Mouse (Mus musculus): ENCODE results near the gene Fastkd3. TPM values are rescaled to one million over a fixed set of nuclear protein-coding genes. Genes with fewer than 3 reads are reported as not detected.
A peak's percentile ranks its signal among the peaks of the same experiment; 100 is the strongest.

Fastkd3 gene
- total RNA-seq (2012; rRNA removed) (16.7 and 18.8 TPM in 2 replicates), polyA plus RNA-seq (2012; ENCODE audit: insufficient read depth in 1 of 2, insufficient read length in 2 of 2, low read depth in 1 of 2, low replicate concordance in 2 of 2, missing spikeins in 1 of 2) (10 to 100 TPM in 1 of 2 experiments, not detected in 1; 21.5 TPM)

DNA sequence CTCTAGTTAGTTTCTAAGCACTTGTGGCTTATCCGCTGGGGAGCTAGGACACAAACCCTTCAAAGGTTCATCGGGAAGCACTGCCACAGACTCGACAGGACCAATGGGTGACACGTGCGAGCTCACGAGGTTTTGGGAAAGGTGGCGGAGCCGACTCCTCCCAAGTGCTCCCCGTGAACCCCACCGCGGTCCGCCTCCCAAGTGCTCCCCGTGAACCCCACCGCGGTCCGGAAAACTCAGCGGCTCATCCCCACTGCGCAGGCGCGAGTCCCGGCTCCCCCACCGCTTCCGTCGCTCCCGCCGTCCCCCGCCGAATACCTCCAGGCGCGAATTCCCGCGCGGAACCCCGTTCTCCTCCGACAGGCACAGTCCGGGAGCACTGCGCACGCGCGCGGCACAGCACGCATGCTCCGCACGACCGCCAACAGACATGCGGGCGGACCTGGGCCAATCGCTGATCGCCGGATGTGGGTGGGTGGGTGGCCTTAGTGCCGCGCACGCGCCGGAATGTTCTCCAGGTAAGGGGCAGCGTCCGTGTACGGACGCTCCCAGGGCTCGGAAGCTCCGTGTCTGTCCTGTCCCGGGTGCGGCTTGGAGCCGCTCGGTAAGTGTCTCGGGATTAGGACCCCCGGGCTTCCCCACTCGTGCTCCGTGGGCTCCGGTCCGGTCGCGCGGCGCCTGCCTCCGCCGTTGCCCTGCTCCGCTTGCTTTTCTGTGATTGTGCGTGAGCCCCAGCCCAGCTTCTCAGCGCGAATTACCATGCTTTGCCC is at the start of gene Fastkd3, which contains the start of gene Mtrr:
Gene Fastkd3 (plus strand): TSS at position 488 of the 770 bp plus-strand sequence.
Gene Mtrr (minus strand): TSS at position 403 of the 770 bp plus-strand sequence.
- peak; percentile 96 for DNase-seq (ENCODE audit: low read depth, low spot score)
- Histone ChIP-seq H3K9ac (ENCODE audit: control insufficient read depth, low read depth, low read length, poor library complexity, severe bottlenecking) (peak within 1 kb of the TSS; percentile 97), H3K4me1 (ENCODE audit: control insufficient read depth in 1 of 2, insufficient read depth in 2 of 2, low read length in 2 of 2) (peaks cover 0 to 2% of the 10 kb centered on the region in 2 experiments; a peak in 1 of 4 replicates), H3K27me3 (ENCODE audit: control insufficient read depth in 1 of 2, insufficient read depth in 2 of 2, low read length in 2 of 2) (no peaks in the 10 kb centered on the region), H3K27ac (ENCODE audit: control insufficient read depth, low read depth, low read length) (peak within 1 kb of the TSS; percentile 98), H3K9me3 (replicated peaks; ENCODE audit: insufficient read depth, low read length) (no peaks in the 10 kb centered on the region), H3K36me3 (ENCODE audit: control insufficient read depth in 1 of 2, insufficient read depth in 2 of 2, low read length in 2 of 2) (peaks cover 0 to 13% of the 10 kb centered on the region in 2 experiments; a peak in 3 of 4 replicates), H3K4me3 (ENCODE audit: control insufficient read depth in 1 of 2, insufficient read depth in 1 of 2, low read depth in 2 of 2, low read length in 2 of 2) (peak within 1 kb of the TSS; percentile 72 to 87), H3K79me2 (ENCODE audit: control insufficient read depth, insufficient read depth, low read length, poor library complexity) (peaks cover 26% of the 10 kb centered on the region)
- TF ChIP-seq KAT2A (conservative IDR thresholded peaks at IDR 0.05; ENCODE audit: low read depth, low read length) (no peak; the same call in 1 of the 2 replicates), MAFK (IDR thresholded peaks at IDR 0.05; ENCODE audit: borderline replicate concordance, low read depth, low read length) (no peak), SIN3A (IDR thresholded peaks at IDR 0.05; ENCODE audit: low read length) (peak; percentile 46), MEF2A (IDR thresholded peaks at IDR 0.05; ENCODE audit: extremely low read depth, insufficient replicate concordance, low read depth, low read length, poor library complexity, severe bottlenecking) (no peak), GATA1 (IDR thresholded peaks at IDR 0.05; ENCODE audit: low read depth, low read length) (no peak), POLR2A (IDR thresholded peaks at IDR 0.05; ENCODE audit: control insufficient read depth in 1 of 2, insufficient read depth in 1 of 2, low read depth in 1 of 2, low read length in 2 of 2, poor library complexity in 1 of 2) (peak; percentile 58 to 81), CHD2 (IDR thresholded peaks at IDR 0.05; ENCODE audit: low read length) (no peak), GABPA (IDR thresholded peaks at IDR 0.05; ENCODE audit: low read depth, low read length) (no peak), TAL1 (IDR thresholded peaks at IDR 0.05; ENCODE audit: low read length) (no peak), RCOR1 (IDR thresholded peaks at IDR 0.05; ENCODE audit: low read depth, low read length) (no peak), EP300 (IDR thresholded peaks at IDR 0.05; ENCODE audit: low read depth in 1 of 2, low read length in 2 of 2) (no peak), USF2 (IDR thresholded peaks at IDR 0.05; ENCODE audit: borderline replicate concordance in 1 of 2, insufficient read depth in 1 of 2, low read depth in 1 of 2, low read length in 2 of 2) (no peak), MYC (IDR thresholded peaks at IDR 0.05; ENCODE audit: low read depth, low read length) (peak; percentile 98), ZNF384 (IDR thresholded peaks at IDR 0.05; ENCODE audit: low read depth, low read length) (no peak), USF1 (IDR thresholded peaks at IDR 0.05; ENCODE audit: low read depth, low read length) (no peak), JUND (IDR thresholded peaks at IDR 0.05; ENCODE audit: low read depth, low read length) (no peak), POLR2AphosphoS5 (IDR thresholded peaks at IDR 0.05; ENCODE audit: borderline replicate concordance, low read depth, low read length) (no peak), MXI1 (IDR thresholded peaks at IDR 0.05; ENCODE audit: low read depth, low read length) (peak; percentile 91), TCF12 (IDR thresholded peaks at IDR 0.05; ENCODE audit: low read depth, low read length) (0 out of 2 replicates have a peak, but pooled peaks have one; percentile 26), MAX (IDR thresholded peaks at IDR 0.05; ENCODE audit: low read length) (peak; percentile 93), TBP (IDR thresholded peaks at IDR 0.05; ENCODE audit: low read depth, low read length) (0 out of 2 replicates have a peak, but pooled peaks have one; percentile 60), BHLHE40 (IDR thresholded peaks at IDR 0.05; ENCODE audit: borderline replicate concordance, low read depth, low read length) (peak; percentile 59; the same call in 1 of the 2 replicates), MYB (IDR thresholded peaks at IDR 0.05; ENCODE audit: low read depth, low read length) (no peak), E2F4 (IDR thresholded peaks at IDR 0.05; ENCODE audit: borderline replicate concordance, low read depth, low read length) (peak; percentile 81; the same call in 1 of the 2 replicates), CHD1 (IDR thresholded peaks at IDR 0.05; ENCODE audit: low read depth, low read length) (no peak), ZKSCAN1 (IDR thresholded peaks at IDR 0.05; ENCODE audit: low read depth, low read length) (no peak), ZC3H11A (IDR thresholded peaks at IDR 0.05; ENCODE audit: low read depth, low read length) (no peak), NRF1 (IDR thresholded peaks at IDR 0.05; ENCODE audit: insufficient read depth, low read depth, low read length, poor library complexity, severe bottlenecking) (peak; percentile 83), UBTF (IDR thresholded peaks at IDR 0.05; ENCODE audit: borderline replicate concordance, insufficient read depth, low read depth, low read length) (no peak), ELF1 (IDR thresholded peaks at IDR 0.05; ENCODE audit: low read depth, low read length) (0 out of 2 replicates have a peak, but pooled peaks have one; percentile 16), HCFC1 (IDR thresholded peaks at IDR 0.05; ENCODE audit: low read depth, low read length) (peak; percentile 80), CTCF (IDR thresholded peaks at IDR 0.05 in 2 of 3, conservative IDR thresholded peaks at IDR 0.05 in 1 of 3; ENCODE audit: control insufficient read depth in 1 of 3, insufficient read depth in 1 of 3, low read depth in 2 of 3, low read length in 3 of 3, poor library complexity in 1 of 3, severe bottlenecking in 1 of 3) (no peak), NELFE (IDR thresholded peaks at IDR 0.05; ENCODE audit: low read depth, low read length) (peak; percentile 74), RAD21 (IDR thresholded peaks at IDR 0.05; ENCODE audit: low read depth, low read length) (no peak), SMC3 (IDR thresholded peaks at IDR 0.05; ENCODE audit: low read depth, low read length) (no peak)

Data from MEL (cell line).